Mouse (Mus musculus): ENCODE results near the gene Taf8.
"Not testable (repeated sequence)": the region's sequence is repeated elsewhere in the genome, so short reads cannot be mapped to it uniquely, and the experiment has no call there.

The Taf8 gene

DNA sequence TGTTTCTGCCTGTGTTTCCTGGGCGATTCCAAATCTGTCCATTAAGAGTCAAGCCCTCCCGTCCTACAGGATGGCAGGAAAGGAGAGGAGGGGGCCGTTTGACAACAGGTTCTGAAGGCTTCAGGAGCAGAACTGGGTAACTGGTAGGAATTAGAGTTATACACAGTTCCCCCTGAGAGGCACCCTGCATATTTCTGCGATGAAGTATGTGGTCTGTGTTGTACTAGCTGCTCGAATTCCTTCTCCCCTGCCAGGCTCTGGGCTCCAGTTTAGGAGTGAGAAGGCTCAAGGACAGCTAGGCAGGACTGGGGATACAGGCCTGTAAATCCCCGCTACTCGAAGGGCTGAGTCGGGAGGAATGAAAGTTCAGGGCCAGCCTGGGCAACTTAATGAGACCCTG lies 16.1 kb upstream of the Taf8 start:
- no peak for DNase-seq (ENCODE audit: low spot score in 2 of 2)

DNA sequence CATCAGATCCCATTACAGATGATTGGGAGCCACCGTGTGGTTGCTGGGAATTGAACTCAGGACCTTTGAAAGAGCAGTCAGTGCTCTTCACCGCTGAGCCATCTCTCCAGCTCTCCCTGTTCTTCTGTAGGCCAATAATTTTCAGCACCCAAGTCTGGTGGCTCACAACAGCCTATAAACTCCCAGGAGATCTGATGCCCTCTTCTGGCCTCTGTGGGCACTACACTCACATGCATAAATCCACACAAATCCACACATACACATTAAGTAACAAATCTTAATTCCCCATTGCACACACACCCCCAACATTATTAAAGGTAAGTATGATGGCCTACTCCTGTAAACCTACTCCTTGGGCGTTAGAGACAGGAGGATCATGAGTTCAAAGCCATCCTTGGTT lies 14.1 kb upstream of the Taf8 start:
- no peak for DNase-seq (ENCODE audit: low spot score in 2 of 2)

DNA sequence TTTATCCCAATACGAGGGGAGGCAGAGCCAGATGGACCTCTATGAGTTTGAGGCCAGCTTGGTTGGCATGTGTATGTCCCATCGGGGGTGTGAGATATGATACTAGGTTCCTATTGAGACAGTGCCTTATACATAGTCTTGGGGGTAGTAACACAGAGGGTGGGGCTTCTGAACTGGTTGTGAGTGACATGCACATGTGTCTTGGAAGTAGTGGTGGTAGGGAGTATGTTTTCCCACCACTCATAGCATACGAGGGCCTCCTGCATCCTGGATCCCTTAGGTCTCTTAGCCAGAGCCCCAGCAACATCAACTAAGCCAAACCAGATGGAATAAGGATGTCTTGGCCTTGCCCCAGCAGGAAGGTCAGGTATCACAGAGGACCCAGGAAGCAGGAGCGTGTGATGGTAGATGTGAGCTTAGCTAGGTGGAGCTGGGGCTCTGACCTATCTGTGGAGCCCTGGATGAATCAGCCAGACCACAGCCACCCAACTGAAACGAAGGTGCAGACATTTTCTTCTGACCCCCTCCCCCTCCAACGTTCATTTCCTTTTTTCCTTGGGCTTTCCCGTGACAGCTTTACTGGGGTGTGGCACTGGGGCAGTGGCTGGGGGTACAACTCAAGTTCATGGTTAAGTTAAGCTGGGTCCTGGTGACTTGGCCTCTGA lies 13.2 kb upstream of the Taf8 start:
- no peak for DNase-seq (ENCODE audit: low spot score in 2 of 2)

DNA sequence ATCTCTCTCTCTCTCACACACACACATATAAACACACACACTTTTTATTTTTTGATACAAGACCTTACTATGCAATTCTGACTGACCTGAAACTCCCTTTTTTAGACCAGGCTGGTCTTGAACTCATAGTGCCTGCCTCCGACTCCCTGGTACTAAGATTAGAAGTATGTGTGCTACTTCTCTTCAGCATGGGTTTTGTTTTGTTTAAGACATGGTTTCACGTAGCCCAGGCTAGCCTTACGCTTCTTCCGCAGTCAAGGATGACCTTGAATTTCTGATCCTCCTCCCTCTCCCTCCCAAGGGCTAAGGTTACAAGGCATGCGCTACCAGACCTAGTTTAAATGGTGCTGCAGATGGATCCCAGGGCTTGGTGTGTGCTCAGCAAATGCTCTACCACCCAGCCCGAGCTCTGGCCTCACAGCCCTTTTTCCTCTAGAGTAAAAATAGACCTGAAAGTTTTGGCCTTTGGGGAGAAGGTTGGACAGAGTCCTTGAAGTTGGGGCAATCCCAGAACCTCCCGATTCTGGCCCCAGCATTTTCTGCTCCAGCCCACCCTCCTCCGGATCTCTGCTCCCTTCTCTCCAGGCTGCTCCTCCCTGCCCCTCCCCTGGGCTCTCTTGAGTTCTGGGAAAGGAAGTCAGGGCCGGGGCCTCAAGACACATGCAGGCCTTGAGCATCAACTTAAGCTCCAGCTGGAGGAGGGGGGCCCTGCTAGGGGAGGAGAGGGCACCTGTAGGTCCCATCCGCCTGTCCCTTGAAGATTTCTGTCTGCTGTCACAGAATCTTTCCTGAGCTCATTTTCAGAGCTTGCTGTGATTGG lies 11.1 kb upstream of the Taf8 start:
- DNase-seq (ENCODE audit: low spot score in 2 of 2): no peak

DNA sequence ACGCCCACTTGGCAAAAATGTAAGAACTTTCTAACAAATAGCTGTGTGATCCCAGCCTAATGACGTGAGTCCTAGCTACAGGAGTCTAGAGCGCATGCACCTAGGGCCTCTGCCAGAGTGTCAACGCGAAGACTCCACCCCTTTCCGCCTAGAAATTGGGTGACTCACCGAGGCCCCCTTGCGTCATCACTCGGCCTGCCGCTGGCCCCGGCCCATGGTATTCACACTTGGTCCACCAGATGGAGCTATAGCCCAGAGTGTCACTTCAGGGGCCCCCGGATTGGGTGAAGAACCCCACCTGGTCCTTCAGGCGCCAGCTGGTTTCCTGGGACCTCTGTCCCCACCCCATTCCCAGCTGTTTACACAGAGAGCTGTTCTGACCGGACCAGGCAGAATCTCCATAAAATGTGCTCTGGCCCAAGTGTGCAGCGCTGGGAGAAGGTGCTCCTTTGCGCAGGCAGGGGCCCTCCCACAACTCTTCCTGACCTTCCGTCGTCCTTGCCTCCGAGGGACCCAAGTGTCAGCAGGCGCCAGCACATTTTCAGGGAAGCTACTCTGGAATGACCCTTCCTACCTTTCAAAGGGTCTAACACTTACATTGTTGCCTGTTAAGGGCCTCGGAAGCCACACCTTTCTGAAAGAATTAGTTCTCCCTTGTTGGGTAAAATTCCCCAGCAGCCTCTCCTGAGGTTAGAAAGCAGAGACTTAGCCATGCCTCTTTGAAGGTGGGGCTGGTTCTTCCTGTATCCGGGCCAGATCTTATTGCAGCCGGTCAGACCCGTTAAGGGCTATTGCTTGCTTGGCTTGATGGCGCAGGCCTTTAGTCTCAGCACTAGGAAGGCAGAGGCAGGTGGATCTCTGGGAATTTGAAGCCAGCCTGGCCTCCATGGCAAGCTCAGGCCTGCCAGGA lies 9.3 kb upstream of the Taf8 start:
- DNase-seq (ENCODE audit: low spot score in 2 of 2): peak; percentile 90 to 92

DNA sequence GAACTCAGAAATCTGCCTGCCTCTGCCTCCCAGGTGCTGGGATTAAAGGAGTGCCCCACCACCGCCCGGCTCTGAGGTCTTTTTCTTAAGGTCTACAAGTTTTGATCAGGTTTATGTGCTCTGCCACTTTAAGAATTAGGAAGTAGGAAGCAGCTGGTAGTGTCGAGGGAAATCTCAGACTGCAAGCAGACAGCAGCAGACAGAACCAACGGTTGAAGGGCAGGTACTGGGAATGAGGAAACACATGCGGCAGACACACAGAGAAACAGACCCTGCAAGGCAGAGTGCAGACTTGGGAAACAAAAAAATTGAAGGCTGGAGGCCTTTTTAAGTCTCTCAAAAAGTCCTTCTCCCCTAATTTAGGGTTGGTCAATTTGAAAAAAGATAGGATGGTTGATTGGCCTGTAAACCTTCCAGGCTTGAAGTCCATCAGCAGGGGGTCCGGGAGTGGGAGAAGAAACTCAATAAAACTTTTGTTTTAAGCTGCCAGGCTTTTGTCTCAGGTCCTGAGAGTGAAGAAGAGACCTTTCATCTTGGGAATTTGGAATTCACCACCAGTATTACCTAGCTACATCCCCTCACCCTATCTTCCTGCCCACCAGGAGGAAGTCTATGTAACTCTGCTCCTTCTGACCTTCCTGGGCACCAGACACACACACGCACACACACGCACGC lies 7.1 kb upstream of the Taf8 start:
- no peak for DNase-seq (ENCODE audit: low spot score in 2 of 2)

DNA sequence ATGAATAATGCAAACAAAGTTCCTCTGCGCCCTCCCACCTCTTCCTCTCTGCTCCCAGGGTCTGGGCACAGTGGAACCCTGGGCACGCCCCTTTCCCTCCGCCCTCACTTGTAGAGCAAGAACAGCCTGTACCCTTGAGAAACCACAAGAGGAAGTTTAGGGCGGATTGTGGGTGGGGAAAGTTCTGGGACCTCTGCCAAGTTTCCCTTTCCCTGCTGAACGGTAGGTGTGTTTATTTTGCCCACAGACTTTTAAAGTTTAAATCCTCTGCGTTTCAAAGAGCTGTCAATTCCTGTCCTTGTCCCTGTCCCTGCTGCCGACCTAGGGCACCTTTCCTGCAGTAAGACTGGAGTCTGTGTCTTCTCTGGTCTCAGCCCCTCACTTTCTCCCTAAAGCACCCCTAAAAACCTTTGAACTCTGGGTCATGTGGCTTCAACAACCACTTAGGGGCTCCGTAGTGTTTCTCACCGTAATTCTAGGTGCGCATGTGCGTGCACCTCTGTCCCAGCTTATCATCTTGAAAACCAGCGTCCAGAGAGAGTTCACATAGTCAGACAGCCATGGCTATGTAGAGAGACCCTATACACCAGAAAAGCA lies 6.0 kb upstream of the Taf8 start:
- DNase-seq (ENCODE audit: low spot score in 2 of 2): peak; percentile 79 to 89

DNA sequence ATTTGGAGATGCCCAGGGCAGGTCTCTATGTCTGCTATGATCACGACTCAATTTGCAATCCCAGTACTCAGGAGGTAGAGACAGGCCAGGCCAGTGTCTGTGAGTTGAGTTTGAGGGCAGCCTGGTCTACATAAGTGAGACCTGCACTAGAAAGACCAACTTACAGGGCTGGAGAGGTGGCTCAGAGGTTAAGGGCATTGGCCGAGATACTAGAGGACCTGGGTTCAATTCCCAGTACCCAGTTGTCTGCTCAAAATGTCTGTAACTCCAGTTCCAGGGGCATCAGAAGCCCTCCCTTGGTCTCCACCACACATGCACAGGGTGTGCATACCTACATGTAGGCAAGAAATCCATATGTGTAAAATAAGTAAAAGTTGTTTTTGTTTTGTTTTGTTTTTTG lies 5.4 kb upstream of the Taf8 start:
- DNase-seq (ENCODE audit: low spot score in 2 of 2): no peak

DNA sequence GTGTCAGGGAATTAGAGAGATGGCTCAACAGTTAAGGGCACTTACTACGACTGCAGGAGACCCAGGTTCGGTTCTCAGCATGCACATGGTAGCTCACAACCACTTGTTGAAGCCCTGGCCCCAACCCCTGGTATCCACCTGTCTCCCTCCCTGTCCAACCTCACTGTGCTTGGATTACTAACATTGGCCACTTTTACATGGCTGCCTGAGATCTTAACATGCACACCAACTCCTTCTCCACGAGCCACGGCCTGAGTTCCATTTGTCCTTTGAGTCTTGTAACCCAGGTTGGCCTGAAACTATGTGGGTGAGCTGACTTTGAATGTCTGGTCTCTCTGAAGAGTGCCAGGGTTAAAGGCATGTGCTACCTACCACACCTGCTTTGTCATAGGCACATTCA lies 4.6 kb upstream of the Taf8 start:
- DNase-seq (ENCODE audit: low spot score in 2 of 2): no peak

DNA sequence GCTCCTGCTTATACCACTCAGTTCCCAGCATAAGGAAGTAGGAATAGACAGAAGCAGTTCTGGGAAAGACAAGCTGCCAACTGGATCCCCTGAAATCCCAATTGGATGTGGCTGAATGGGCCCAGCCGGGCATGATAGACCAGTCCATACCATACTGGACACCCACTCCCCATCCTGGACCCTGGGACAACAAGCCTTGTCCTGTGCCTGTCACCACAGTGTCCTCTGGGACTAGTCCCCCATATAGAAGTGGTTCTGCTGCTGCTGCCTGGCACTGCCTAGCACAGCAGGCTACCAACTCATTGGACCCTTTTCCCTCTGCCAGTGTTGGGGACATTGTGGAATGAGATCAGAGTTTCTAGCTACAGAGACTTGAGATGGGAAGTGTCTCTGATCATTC lies 4.0 kb upstream of the Taf8 start:
- no peak for DNase-seq (ENCODE audit: low spot score in 2 of 2)

DNA sequence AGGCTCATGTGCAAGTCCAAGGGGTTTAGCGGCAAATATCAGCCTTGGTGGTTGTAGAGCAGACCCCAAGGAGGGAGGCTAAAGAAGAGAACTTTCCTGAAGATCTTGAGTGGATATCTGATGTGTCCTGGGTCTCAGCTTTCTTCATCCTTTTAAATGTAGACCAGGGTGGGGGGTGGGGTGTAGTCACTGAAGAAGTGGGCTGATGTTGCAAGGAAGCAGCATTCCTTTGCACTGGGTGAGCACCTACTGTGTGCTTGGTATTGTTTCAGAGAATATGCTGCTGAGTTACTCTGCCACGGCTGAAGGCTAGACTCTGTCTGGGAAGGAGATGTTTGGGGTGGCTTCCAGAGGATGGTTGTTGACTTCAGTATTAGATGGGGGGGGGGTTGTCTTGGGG lies 3.5 kb upstream of the Taf8 start:
- no peak for DNase-seq (ENCODE audit: low spot score in 2 of 2)

DNA sequence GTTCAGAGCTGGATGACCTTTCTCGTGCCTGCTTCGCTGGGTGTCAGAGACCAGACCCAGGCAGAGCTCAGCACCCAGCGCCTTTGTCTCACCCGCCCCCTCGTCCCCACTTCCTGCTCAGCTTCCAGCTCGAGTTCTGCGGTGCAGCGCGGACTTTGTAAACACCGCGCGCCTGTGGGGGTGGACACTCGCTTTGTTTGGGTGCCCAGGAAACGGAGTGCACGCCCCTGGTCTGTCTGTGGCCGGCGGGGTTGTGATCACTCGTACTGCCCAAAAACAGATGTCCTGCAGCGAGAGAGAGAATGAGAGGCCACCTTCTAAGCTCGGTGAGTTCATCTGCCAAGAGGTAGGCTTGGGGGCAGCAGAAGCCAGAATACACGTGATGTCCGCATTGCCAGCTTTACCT lies 2.9 kb upstream of the Taf8 start, which contains the start of gene Ccnd3:
Gene Ccnd3, plus strand, starts transcription at position 111 of the 406 bp plus-strand sequence.
- DNase-seq (ENCODE audit: low spot score in 2 of 2): peak; percentile 44 to 64

DNA sequence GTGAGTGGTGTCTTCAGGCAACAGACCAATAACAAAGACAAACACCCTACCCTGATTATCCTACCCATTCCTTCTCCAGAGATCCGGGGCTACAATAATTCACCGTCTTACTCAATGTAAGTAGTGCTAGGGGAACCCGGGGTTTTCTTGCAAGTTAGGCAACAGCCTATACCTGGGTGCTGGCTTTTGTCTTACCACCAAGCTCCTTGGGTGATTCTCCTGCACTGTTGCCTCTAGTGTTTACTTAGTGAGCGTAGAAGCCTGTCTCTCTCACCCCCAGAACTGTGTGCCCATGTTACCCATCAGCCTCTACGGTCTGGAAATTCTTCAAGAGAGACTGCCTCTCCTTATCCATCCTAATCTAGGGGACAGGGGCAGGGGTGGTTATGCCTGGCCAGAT lies 2.1 kb upstream of the Taf8 start:
- DNase-seq (ENCODE audit: low spot score in 2 of 2): no peak

DNA sequence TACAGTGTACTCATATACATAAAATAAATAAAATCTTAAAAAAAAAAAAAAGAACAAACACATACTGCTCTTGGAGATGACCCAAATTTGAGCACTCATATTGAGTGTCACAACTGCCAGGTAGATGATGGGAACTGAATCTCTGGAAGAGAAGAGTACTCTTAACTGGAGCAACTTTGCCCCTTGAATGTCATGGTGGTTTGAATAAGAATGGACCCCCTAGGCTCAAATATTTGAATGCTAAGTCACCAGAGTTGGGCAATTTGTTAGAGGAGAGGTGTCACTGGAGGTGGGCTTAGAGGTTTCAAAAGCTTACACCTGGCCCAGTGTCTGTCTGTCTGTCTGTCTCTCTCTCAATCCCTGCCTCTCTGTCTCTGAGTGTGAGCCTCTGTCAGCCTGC lies 1.6 kb upstream of the Taf8 start:
- no peak for DNase-seq (ENCODE audit: low spot score in 2 of 2)

DNA sequence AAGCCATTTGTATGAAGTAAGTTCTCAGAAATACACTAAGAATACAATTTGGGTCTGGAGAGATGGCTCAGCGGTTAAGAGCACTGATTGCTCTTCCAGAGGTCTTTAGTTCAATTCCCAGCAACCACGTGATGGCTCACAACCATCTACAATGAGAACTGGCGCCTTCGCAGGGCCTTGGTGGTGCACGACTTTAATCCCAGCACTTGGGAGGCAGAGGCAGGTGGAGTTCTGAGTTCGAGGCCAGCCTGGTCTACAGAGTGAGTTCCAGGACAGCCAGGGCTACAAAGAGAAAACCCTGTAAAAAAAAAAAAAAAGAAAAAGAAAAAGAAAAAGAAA lies 584 bp upstream of the Taf8 start:
- not testable (repeated sequence) for DNase-seq (ENCODE audit: low spot score in 2 of 2)

DNA sequence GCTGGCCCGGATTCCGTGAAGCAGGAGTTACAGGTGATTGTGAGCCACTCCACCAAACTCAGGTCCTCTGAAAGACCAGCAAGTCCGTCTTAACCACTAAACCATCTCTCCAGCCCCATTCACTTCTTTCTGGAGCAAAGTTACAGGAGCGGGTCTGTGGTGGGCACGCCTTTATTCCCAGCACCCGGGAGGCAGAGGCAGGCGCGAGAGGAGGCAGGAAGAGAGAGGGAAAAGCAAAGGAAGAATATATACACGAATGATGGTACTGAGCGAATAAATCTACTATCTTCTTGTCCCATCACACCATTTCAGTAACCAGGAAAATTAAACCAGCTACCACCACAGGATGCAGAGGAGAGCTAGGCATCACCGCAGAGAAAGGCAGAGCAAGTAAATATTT lies 561 bp downstream of the Taf8 start:
- no peak for DNase-seq (ENCODE audit: low spot score in 2 of 2)

DNA sequence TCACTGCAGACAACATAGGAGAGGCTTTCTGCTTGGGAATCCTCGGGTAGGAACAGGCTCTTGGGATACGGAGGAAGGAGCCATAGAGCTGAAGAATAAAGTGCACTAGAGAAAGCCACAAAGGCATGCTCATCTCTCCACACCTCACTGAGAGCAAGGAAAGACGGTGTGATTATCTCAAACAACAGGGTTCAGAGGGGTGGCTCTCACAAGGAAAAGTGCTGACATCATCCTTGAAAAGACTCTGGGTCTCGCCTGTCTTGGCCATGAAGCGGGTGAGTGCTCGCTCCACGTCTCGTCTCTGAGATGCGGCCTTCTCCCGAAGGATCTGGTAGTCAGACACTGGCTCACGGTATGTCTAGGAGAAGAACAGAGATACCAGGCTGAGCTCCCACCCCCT lies 8.0 kb downstream of the Taf8 start:
- no peak for DNase-seq (ENCODE audit: low spot score in 2 of 2)

DNA sequence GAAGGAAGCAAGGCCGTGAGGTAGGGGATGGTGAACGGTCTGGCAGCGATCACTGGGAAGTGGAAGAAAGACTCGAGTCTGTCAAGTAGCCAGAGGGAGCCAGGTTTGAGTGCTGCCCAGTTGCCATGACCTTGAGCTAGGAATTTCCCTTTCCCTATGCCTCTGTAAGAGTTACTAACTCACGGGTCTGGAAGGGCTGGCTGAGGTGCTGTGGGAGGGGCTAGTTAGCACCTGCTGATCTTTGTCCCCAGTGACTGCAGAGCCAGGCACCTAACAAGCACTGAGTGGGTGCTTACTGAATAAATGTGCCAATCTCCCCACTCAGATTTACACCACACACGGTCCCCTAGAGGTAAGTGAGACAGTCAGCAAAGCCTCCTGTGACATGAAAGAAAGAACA lies 8.4 kb downstream of the Taf8 start:
- DNase-seq (ENCODE audit: low spot score in 2 of 2): no peak

DNA sequence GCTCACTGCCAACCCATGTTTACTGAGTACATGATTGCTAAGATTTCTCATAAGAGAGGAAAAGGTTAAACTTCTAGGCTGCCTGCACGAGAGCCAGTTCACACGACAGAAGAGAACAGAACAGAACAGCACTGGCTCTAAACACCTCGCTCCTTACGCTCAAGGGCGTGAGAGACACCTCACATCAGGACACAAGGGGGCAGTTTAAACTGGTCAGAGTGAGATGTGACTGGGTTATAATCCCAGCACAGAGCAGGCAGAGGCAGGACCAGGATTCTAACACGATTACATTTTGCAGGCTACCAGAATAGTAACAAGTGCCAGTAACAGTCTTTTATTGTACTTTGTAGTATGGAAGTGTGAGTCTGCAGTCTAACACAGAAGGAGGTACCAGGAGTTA lies 9.4 kb downstream of the Taf8 start:
- no peak for DNase-seq (ENCODE audit: low spot score in 2 of 2)

DNA sequence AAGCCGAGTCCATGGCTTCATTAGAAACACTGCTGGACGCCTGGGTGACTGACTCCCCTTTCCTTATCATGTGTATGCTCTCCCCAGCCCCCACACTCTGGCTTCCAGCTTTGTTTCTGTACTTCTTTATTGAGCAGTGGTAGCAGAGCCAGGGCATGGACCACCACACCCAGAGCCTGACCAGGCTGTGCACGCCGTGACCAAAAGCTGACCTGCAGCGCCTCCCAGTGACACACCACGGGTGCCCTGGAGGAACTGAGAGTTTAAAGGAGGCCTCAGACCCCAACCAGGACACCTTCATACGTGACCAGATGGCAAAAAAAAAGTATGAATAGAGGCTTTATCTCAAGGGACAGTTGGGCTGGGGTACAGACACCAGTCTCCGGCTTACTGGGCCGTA lies 11.3 kb downstream of the Taf8 start:
- no peak for DNase-seq (ENCODE audit: low spot score in 2 of 2)

DNA sequence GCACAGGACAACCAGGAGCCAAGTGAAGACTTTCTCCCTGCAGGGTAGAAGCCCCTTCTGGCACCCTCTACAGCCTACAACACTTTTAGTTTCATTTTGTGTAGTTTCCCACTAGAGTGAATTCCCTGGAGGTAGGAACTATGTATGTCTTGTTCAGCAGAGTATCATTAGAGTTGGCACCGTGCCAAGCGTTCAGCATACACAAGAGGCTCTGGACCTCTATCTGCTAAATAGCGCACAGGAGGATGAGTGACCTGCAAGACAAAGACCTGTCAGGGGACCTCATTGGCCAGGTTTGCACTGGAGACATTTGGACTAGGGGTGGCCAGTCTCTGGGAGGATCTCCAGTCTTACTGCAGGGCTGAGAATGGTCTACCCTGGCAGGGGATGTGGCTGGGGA lies 16.3 kb downstream of the Taf8 start:
- DNase-seq (ENCODE audit: low spot score in 2 of 2): no peak

DNA sequence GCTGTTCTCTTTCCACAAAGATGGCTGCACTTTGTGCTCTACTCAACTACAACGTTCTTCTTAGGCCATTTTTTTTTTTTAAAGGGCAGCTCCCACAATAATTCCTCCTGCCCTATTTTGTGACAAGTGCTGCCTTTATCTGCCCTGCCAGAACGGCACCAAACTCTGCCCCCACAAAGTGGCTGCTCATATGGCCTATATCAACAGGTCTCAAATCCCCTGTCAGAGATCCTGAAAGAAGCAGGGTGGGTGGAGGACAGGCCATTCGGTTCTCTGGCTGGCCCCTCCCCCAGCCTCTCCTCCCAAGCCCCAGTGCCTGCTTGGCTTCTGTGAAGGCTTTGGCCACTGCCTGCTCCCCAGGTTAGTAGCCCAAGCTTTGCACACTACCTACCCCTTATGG lies 17.1 kb downstream of the Taf8 start:
- DNase-seq (ENCODE audit: low spot score in 2 of 2): no peak
